Mouse (Mus musculus): ENCODE measurements around the gene Slc2a6. TPM values are rescaled to one million over a fixed set of nuclear protein-coding genes. Genes with fewer than 3 reads are reported as not detected.

Slc2a6 gene
- polyA plus RNA-seq, 1 experiment from 2014 or later = 2.9 TPM

Other genes with a start within 250 kb of the Slc2a6 start
- not detected in 3 replicates for gene Abo, start 163.0 kb downstream of the Slc2a6 start, polyA plus RNA-seq (2018)
- gene Surf6, start 125.1 kb downstream of the Slc2a6 start, polyA plus RNA-seq (2018) = 16.4 to 25.2 TPM (median 21.2 TPM) in 3 replicates
- 14.4 to 39.2 TPM (median 31.3 TPM) in 3 replicates for gene Med22, start 117.3 kb downstream of the Slc2a6 start, polyA plus RNA-seq (2018)
- gene Rpl7a, start 117.2 kb downstream of the Slc2a6 start, polyA plus RNA-seq (2018) = 1,034 to 1,136 TPM (median 1,099 TPM) in 3 replicates
- 25.6 to 50.5 TPM (median 36.1 TPM) in 3 replicates for gene Surf2, start 111.6 kb downstream of the Slc2a6 start, polyA plus RNA-seq (2018)
- gene Surf1, start 111.5 kb downstream of the Slc2a6 start, polyA plus RNA-seq (2018) = 55.2 to 73.5 TPM (median 59.6 TPM) in 3 replicates
- gene Surf4, start 94.1 kb downstream of the Slc2a6 start, polyA plus RNA-seq (2018) = 126 to 164 TPM (median 160 TPM) in 3 replicates
- 0.30 to 0.79 TPM (median 0.44 TPM) in 3 replicates for gene Stkld1, start 94.0 kb downstream of the Slc2a6 start, polyA plus RNA-seq (2018)
- 33.6 to 77.4 TPM (median 33.7 TPM) in 3 replicates for gene Rexo4, start 63.6 kb downstream of the Slc2a6 start, polyA plus RNA-seq (2018)
- gene Adamts13, start 54.6 kb downstream of the Slc2a6 start, polyA plus RNA-seq (2018) = not detected in 3 replicates
- gene Cacfd1, start 18.1 kb downstream of the Slc2a6 start, polyA plus RNA-seq (2018) = 10.7 to 20.4 TPM (median 18.3 TPM) in 3 replicates
- gene Mymk, start 44.2 kb upstream of the Slc2a6 start, polyA plus RNA-seq (2018) = not detected in 3 replicates
- not detected in 3 replicates for gene Adamtsl2, start 51.4 kb upstream of the Slc2a6 start, polyA plus RNA-seq (2018)
- not detected in 3 replicates for gene Fam163b, start 114.5 kb upstream of the Slc2a6 start, polyA plus RNA-seq (2018)
- not detected in 3 replicates for gene Dbh, start 137.2 kb upstream of the Slc2a6 start, polyA plus RNA-seq (2018)
- gene Sardh, start 220.3 kb upstream of the Slc2a6 start, polyA plus RNA-seq (2018) = 0.89 to 2.1 TPM (median 1.0 TPM) in 3 replicates